Mouse (Mus musculus): ENCODE measurements around the gene Hip1.

- no peak for TF ChIP-seq POLR2A (IDR thresholded peaks at IDR 0.05; ENCODE audit: borderline replicate concordance, low read depth, low read length)
- no peak for TF ChIP-seq CTCF (IDR thresholded peaks at IDR 0.05; ENCODE audit: low read depth, low read length)
Observed at GRCm38 (mm10) chr5:135445755-135446154, 99.2 kb downstream of the Hip1 start.
